Mouse (Mus musculus) myocyte (in vitro differentiated cells): Measurements from ENCODE around the gene Cep83. TPM values are rescaled to one million over a fixed set of nuclear protein-coding genes. Genes with fewer than 3 reads are reported as not detected.

Experiments used
- H3K27me3 ChIP-seq: one replicate; pipeline ENCODE4 v1.6.1; 2011; ENCODE audit not compliant: control insufficient read depth, insufficient read depth, insufficient read length
- H3K36me3 ChIP-seq: one replicate; pipeline ENCODE4 v1.6.1; 2011; ENCODE audit not compliant: control insufficient read depth, insufficient read depth
- H3K4me2 ChIP-seq: one replicate; pipeline ENCODE4 v1.6.1; 2011; ENCODE audit warnings: low read depth, control low read depth
- H3K4me3 ChIP-seq: one replicate; pipeline ENCODE4 v1.5.1; 2011; ENCODE audit warnings: mild to moderate bottlenecking, control low read depth, moderate library complexity
- H3K79me2 ChIP-seq: one replicate; pipeline ENCODE4 v1.6.1; 2011; ENCODE audit not compliant: control insufficient read depth, insufficient read depth
- H3ac ChIP-seq: one replicate; pipeline ENCODE4 v1.6.1; 2011; ENCODE audit not compliant: control insufficient read depth, insufficient read length
- CEBPB ChIP-seq: IDR thresholded peaks from 2 replicates; pipeline ENCODE4 v1.6.1; 2011; ENCODE audit warnings: mild to moderate bottlenecking, moderate library complexity; ENCODE audit not compliant: poor library complexity, insufficient read depth, severe bottlenecking
- E2F4 ChIP-seq: IDR thresholded peaks from one replicate; pipeline ENCODE4 v1.6.1; 2011; ENCODE audit warnings: mild to moderate bottlenecking, control low read depth, moderate library complexity; ENCODE audit not compliant: insufficient read depth
- MAX ChIP-seq: IDR thresholded peaks from one replicate; pipeline ENCODE4 v1.6.1; 2011; ENCODE audit warnings: low read depth, mild to moderate bottlenecking, control low read depth
- MYOD1 ChIP-seq, 3 experiments: IDR thresholded peaks; one replicate each; pipeline ENCODE4 v1.6.1; 2011; ENCODE audit warnings: control low read depth in 2 of 3, low read depth in 2 of 3, mild to moderate bottlenecking in 2 of 3, moderate library complexity in 1 of 3; ENCODE audit not compliant: insufficient read length in 2 of 3, control insufficient read depth in 1 of 3
- MYOG ChIP-seq, 3 experiments: IDR thresholded peaks; one replicate each; pipeline ENCODE4 v1.6.1; 2011; ENCODE audit warnings: control low read depth in 2 of 3, low read depth in 2 of 3, mild to moderate bottlenecking in 2 of 3; ENCODE audit not compliant: insufficient read length in 2 of 3, control insufficient read depth in 1 of 3, insufficient read depth in 1 of 3
- POLR2A ChIP-seq: IDR thresholded peaks from one replicate; pipeline ENCODE4 v1.6.1; 2011; ENCODE audit warnings: low read depth, mild to moderate bottlenecking, control low read depth, moderate library complexity; ENCODE audit not compliant: insufficient read length
- POLR2AphosphoS2 ChIP-seq: IDR thresholded peaks from one replicate; pipeline ENCODE4 v1.6.1; 2011; ENCODE audit warnings: low read depth, control low read depth; ENCODE audit not compliant: insufficient read length
- REST ChIP-seq: IDR thresholded peaks from one replicate; pipeline ENCODE4 v1.6.1; 2011; ENCODE audit warnings: mild to moderate bottlenecking, control low read depth, moderate library complexity; ENCODE audit not compliant: insufficient read depth, insufficient read length
- SRF ChIP-seq: IDR thresholded peaks from one replicate; pipeline ENCODE4 v1.6.1; 2011; ENCODE audit warnings: low read depth; ENCODE audit not compliant: control insufficient read depth, insufficient read length
- TCF12 ChIP-seq: IDR thresholded peaks from one replicate; pipeline ENCODE4 v1.6.1; 2011; ENCODE audit warnings: mild to moderate bottlenecking, control low read depth; ENCODE audit not compliant: poor library complexity, insufficient read depth, severe bottlenecking
- TCF3 ChIP-seq: IDR thresholded peaks from one replicate; pipeline ENCODE4 v1.6.1; 2011; ENCODE audit warnings: low read depth, control low read depth; ENCODE audit not compliant: insufficient read length
- USF1 ChIP-seq: IDR thresholded peaks from one replicate; pipeline ENCODE4 v1.6.1; 2011; ENCODE audit warnings: low read depth, mild to moderate bottlenecking, control low read depth, moderate library complexity
- polyA plus RNA-seq: library from polyadenylated mRNA; unstranded; fragments of >200 nt; fragmentation: generic; extraction: Trizol; gene quantifications from one replicate; pipeline ENCODE4 v1.2.1, GENCODE M21; 2012; ENCODE audit warnings: missing spikeins

The Cep83 gene
- polyA plus RNA-seq, 1 experiment = 6.4 TPM

DNA sequence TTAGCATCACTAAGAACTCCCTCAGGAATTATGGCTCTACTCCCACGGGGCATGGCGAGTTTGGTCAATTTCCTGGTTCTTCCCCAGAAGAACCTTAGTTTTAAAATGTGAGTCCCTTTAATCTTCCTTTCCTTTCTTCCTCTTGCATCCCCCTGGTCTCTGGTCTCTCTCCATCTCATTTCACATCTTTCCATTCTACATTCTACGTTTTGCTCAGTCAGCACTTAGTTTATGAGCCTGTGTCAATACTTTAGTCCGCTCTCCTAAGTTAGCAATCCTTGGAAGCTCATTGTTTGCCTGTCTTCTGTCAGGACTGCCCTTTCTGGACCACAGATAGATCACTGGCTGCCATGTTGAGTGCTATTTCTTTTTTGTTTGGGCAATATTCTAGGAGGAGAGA lies 3.7 kb downstream of the Cep83 start:
- Histone ChIP-seq H3K4me2 (no peak overlapping the region), H3K79me2 (peaks cover 36% of the 10 kb centered on the region), H3K27me3 (no peaks in the 10 kb centered on the region), H3ac (no peak overlapping the region), H3K4me3 (no peak overlapping the region), H3K36me3 (no peaks in the 10 kb centered on the region)
- TF ChIP-seq TCF12 (no peak), POLR2AphosphoS2 (no peak), CEBPB (no peak), TCF3 (no peak), SRF (no peak), USF1 (no peak), MYOG (IDR thresholded peaks at IDR 0.05; ENCODE audit: control insufficient read depth in 1 of 3, insufficient read depth in 1 of 3, insufficient read length in 2 of 3, low read depth in 2 of 3) (no peak), MAX (no peak), REST (no peak)

DNA sequence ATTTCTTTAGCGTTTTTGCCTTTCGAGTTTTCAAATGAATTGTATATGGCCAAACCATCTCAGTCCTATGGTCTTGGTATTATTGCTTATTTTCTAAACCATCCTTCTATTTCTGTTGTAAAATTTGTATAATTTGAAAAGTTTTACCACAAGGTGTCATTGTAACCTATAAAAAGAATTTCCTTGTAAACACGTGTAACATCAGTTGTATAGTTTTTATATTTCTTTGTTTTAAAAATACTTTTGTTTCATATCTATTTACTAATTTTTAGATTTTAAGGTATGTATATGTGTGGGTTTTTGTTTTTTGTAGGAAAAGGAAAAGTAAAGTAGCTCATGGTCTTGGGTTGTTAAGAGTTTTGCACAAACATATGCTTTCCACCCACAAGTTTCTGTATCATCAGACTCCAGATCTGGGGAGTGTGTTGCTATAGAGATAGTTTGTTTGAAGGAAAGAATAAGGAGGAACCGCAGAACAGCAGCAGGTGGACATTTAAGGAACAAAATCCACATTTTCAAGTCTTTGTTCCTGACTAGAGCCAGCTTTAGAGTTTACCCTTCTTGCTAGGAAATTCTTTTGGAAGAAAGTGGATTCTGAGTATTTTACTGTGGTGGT lies 17.3 kb downstream of the Cep83 start:
- Histone ChIP-seq H3K79me2 (peaks cover 35% of the 10 kb centered on the region), H3K4me3 (no peak overlapping the region), H3K36me3 (no peaks in the 10 kb centered on the region), H3K4me2 (no peak overlapping the region), H3ac (no peak overlapping the region), H3K27me3 (no peaks in the 10 kb centered on the region)
- TF ChIP-seq POLR2AphosphoS2 (no peak), CEBPB (no peak), TCF12 (no peak), MAX (no peak), TCF3 (no peak)

DNA sequence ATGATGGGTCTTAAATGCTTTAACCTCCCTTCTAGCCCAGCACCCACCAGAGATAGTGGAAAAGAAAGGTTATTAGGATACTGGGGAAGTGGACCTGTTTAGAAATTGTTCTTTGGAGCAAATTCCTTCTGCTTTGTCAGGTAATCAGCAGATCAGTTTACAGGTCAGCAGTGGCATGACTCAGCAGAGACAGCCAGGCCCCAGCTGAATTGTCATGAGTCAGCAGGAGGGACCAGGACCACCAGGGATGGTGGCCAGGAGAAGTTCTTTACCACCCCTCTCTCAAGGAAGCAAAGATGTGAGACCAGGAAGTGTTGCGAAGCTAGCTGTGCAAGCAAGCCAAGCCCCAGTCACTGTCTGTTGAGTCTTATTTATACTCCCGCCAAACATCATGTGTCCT lies 18.2 kb downstream of the Cep83 start:
- no peak for TF ChIP-seq POLR2A
- no peak for TF ChIP-seq SRF
- no peak for TF ChIP-seq CEBPB
- TF ChIP-seq REST = no peak
- no peak for TF ChIP-seq E2F4
- TF ChIP-seq POLR2AphosphoS2 = no peak
- TF ChIP-seq TCF12 = no peak
- TF ChIP-seq MYOG (IDR thresholded peaks at IDR 0.05; ENCODE audit: control insufficient read depth in 1 of 3, insufficient read depth in 1 of 3, insufficient read length in 2 of 3, low read depth in 2 of 3) = no peak
- TF ChIP-seq MYOD1 (IDR thresholded peaks at IDR 0.05; ENCODE audit: control insufficient read depth in 1 of 3, insufficient read length in 2 of 3, low read depth in 2 of 3) = no peak
- TF ChIP-seq USF1 = no peak
- TF ChIP-seq MAX = no peak
- no peak for TF ChIP-seq TCF3
- H3K4me2 ChIP-seq = peak overlapping the region; percentile 25
- no peak overlapping the region for H3ac ChIP-seq
- H3K79me2 ChIP-seq = peaks cover 42% of the 10 kb centered on the region
- no peaks in the 10 kb centered on the region for H3K36me3 ChIP-seq
- H3K4me3 ChIP-seq = no peak overlapping the region
- H3K27me3 ChIP-seq = no peaks in the 10 kb centered on the region

DNA sequence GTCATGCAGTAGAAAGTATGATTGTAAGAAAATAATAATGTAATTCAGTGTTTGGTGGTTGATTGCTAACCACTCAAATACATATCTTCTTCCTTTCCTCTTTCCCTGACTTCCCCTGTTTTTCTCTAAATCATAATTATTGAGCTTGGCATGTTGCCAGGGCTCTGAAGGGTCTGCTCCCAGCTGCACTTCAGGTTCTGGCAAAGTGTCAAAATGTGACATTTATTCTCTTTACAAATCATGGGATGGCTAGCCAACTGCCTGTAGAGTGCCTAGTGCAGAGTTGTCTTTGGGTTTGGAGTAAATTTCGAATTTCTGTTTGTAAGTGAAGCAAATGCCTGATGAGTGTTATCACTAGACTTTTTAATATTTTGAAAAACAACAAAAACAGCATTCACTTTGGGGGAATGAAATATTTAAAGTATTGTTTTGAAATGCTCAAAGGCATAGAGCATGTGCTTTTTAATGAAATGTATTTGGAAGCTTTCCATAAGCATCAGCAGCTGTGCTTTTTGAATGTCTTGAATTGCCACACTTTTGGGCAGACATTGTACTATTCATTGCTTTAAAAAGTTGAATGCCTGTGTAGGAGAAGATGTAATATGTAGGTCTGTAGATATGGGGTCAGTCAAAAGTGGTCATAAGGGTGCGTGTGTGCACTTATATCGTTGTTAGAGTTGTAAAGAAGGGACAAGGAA lies 21.3 kb downstream of the Cep83 start:
- H3K4me2 ChIP-seq = peak overlapping the region; percentile 10
- H3ac ChIP-seq = no peak overlapping the region
- H3K4me3 ChIP-seq = no peak overlapping the region
- H3K27me3 ChIP-seq = no peaks in the 10 kb centered on the region
- TF ChIP-seq TCF3 (no peak), E2F4 (no peak), POLR2A (no peak), MYOG (IDR thresholded peaks at IDR 0.05; ENCODE audit: control insufficient read depth in 1 of 3, insufficient read depth in 1 of 3, insufficient read length in 2 of 3, low read depth in 2 of 3) (no peak), SRF (no peak), USF1 (no peak), CEBPB (no peak), POLR2AphosphoS2 (no peak), REST (no peak), TCF12 (no peak), MAX (no peak), MYOD1 (IDR thresholded peaks at IDR 0.05; ENCODE audit: control insufficient read depth in 1 of 3, insufficient read length in 2 of 3, low read depth in 2 of 3) (no peak)
- no peaks in the 10 kb centered on the region for H3K36me3 ChIP-seq
- peaks cover 29% of the 10 kb centered on the region for H3K79me2 ChIP-seq

DNA sequence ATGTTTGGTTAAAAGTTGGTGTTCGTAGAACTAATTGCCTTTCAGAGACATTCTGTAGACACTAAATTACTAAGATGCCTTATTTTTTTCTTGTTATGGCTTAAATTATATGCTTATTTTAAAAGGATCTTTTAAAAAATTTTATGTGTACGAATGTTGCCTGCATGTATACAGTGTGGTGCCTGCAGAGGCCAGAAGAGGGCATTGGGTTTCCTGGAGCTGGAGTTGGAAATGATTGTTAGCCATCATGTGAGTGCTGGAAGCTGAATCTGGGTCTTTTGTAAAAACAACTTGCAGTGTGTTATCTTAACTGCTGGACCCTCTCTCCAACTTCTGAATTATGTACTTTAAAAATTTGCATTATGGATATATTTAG lies 21.9 kb downstream of the Cep83 start:
- no peak for TF ChIP-seq POLR2AphosphoS2
- no peak for TF ChIP-seq TCF3
- no peak for TF ChIP-seq MYOG (IDR thresholded peaks at IDR 0.05; ENCODE audit: control insufficient read depth in 1 of 3, insufficient read depth in 1 of 3, insufficient read length in 2 of 3, low read depth in 2 of 3)
- no peak for TF ChIP-seq MYOD1 (IDR thresholded peaks at IDR 0.05; ENCODE audit: control insufficient read depth in 1 of 3, insufficient read length in 2 of 3, low read depth in 2 of 3)
- TF ChIP-seq USF1 = no peak
- TF ChIP-seq REST = no peak
- no peak for TF ChIP-seq SRF
- no peak overlapping the region for H3K4me3 ChIP-seq
- peaks cover 29% of the 10 kb centered on the region for H3K79me2 ChIP-seq
- no peaks in the 10 kb centered on the region for H3K36me3 ChIP-seq
- H3K4me2 ChIP-seq = peak overlapping the region; percentile 10
- H3K27me3 ChIP-seq = no peaks in the 10 kb centered on the region
- H3ac ChIP-seq = no peak overlapping the region
